Mouse (Mus musculus): ENCODE measurements around the gene Slc39a11.

DNA sequence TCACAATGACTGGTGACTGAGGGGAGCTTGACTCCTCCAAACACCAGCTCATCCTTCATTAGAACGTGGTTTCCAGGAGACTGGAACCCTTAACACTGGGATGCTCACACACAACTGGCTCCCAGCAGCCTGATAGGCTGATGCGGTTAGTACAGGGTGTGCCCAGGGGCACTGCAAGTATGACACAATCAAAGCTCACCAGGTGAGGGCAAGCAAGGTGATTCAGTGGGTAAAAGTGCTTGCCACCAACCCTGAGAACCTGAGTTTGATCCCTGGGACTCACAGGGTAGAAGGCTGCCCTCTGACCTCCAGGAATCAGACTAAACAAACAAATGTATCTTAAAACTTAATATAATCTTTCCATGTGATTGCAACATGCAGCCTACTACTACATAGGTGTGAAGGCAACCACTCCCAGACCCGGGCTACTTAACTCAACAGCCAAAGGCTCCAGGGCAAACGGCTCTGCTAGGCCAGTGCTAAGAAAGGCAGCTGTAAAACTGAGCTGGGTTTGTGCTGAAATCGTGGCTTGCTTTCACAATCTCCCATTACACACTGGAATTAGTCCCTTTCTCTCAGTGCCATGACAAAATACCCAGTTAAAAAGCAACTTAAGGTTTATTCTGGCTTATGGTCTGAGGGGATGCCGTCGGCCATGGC lies 95.0 kb downstream of the Slc39a11 start:
- TF ChIP-seq USF2 (conservative IDR thresholded peaks at IDR 0.05; ENCODE audit: low read depth, low read length) (no peak), CTCF (conservative IDR thresholded peaks at IDR 0.05 in 1 of 2, IDR thresholded peaks at IDR 0.05 in 1 of 2; ENCODE audit: low read depth in 2 of 2, low read length in 2 of 2) (no peak), TCF12 (IDR thresholded peaks at IDR 0.05; ENCODE audit: low read depth, low read length) (no peak), SIN3A (IDR thresholded peaks at IDR 0.05; ENCODE audit: low read length) (no peak), POLR2A (IDR thresholded peaks at IDR 0.05; ENCODE audit: low read depth, low read length) (no peak)

Measured in CH12.LX (cell line).